Mouse (Mus musculus): Measurements from ENCODE around the gene Set. TPM values are rescaled to one million over a fixed set of nuclear protein-coding genes. Genes with fewer than 3 reads are reported as not detected.

Set gene
- polyA plus RNA-seq, 1 experiment, result 37.4 TPM

GRCm38 (mm10) chr2:30077502-30078348, 20.5 kb downstream of the Set start, which contains the start of gene Pkn3:
Gene Pkn3 (plus strand): TSS chr2:30077684.
- peak; percentile 88 for DNase-seq

GRCm38 (mm10) chr2:30078349-30078712, 21.2 kb downstream of the Set start:
- no peak for TF ChIP-seq CTCF (conservative IDR thresholded peaks at IDR 0.05; ENCODE audit: insufficient read depth, insufficient read length, low read depth, low read length)
- H3K27ac ChIP-seq (ENCODE audit: insufficient read depth, low read depth, low read length), result peak overlapping the region; percentile 29; the same call in 1 of the 2 replicates
- no peaks in the 10 kb centered on the region; the same call in 1 of the 2 replicates for H3K4me1 ChIP-seq (ENCODE audit: control insufficient read depth, insufficient read depth, low read length)
- H3K27me3 ChIP-seq (replicated peaks; ENCODE audit: control insufficient read depth, insufficient read depth, low read length), result no peaks in the 10 kb centered on the region
- WGBS, result 38% methylated on average over 10 of the region's 10 CpGs
- H3K4me3 ChIP-seq (ENCODE audit: insufficient read depth, low read depth, low read length), result no peak overlapping the region
- H3K36me3 ChIP-seq (ENCODE audit: control insufficient read depth, insufficient read depth, low read length), result no peaks in the 10 kb centered on the region
- DNase-seq, result peak; percentile 64

More at GRCm38 (mm10) chr2:30077502-30078348, 20.5 kb downstream of the Set start, which contains the start of gene Pkn3:
- H3K27ac ChIP-seq (ENCODE audit: insufficient read depth, low read depth, low read length), result peak within 1 kb of the TSS; percentile 29; the same call in 1 of the 2 replicates
- no peaks in the 10 kb centered on the region for H3K36me3 ChIP-seq (ENCODE audit: control insufficient read depth, insufficient read depth, low read length)
- WGBS, result 2% methylated on average over 53 of the region's 53 CpGs
- H3K27me3 ChIP-seq (replicated peaks; ENCODE audit: control insufficient read depth, insufficient read depth, low read length), result no peaks in the 10 kb centered on the region
- TF ChIP-seq CTCF (conservative IDR thresholded peaks at IDR 0.05; ENCODE audit: insufficient read depth, insufficient read length, low read depth, low read length), result peak; percentile 96
- no peak for TF ChIP-seq POLR2A (IDR thresholded peaks at IDR 0.05; ENCODE audit: low read depth, low read length)
- H3K4me3 ChIP-seq (ENCODE audit: insufficient read depth, low read depth, low read length), result peak within 1 kb of the TSS; percentile 40
- no peaks in the 10 kb centered on the region; the same call in 1 of the 2 replicates for H3K4me1 ChIP-seq (ENCODE audit: control insufficient read depth, insufficient read depth, low read length)

DNA sequence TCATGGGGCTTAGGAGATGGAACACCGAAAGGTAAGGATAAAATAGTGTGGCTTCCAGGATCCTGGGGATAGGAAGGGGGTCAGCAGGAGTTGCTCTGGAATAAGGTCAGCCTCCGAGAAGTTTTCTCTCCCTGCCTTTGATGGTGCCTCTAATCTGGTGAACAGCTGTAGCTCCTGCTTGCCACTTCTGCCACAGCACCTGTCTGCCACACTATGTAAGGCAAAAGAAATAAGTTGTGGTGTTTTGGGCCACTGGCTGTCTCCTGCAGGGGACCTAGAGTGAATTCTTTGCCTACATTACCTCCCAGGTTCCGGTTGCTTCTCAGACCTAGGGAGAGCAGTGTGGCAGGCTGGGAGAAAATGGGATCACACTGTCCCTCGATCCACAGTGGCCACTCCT, 21.6 kb downstream of the Set start:
- Histone ChIP-seq H3K4me3 (ENCODE audit: insufficient read depth, low read depth, low read length) (no peak overlapping the region), H3K27ac (ENCODE audit: insufficient read depth, low read depth, low read length) (peak overlapping the region; percentile 49), H3K27me3 (replicated peaks; ENCODE audit: control insufficient read depth, insufficient read depth, low read length) (no peaks in the 10 kb centered on the region), H3K36me3 (ENCODE audit: control insufficient read depth, insufficient read depth, low read length) (no peaks in the 10 kb centered on the region), H3K4me1 (ENCODE audit: control insufficient read depth, insufficient read depth, low read length) (no peaks in the 10 kb centered on the region; the same call in 1 of the 2 replicates)
- TF ChIP-seq POLR2A (IDR thresholded peaks at IDR 0.05; ENCODE audit: low read depth, low read length) (no peak), CTCF (conservative IDR thresholded peaks at IDR 0.05; ENCODE audit: insufficient read depth, insufficient read length, low read depth, low read length) (no peak)
- DNase-seq, result no peak
- 68% methylated on average over 4 of the region's 4 CpGs for WGBS

- Histone ChIP-seq H3K27ac (ENCODE audit: insufficient read depth, low read depth, low read length) (no peak overlapping the region), H3K36me3 (ENCODE audit: control insufficient read depth, insufficient read depth, low read length) (no peaks in the 10 kb centered on the region), H3K27me3 (replicated peaks; ENCODE audit: control insufficient read depth, insufficient read depth, low read length) (no peaks in the 10 kb centered on the region), H3K4me3 (ENCODE audit: insufficient read depth, low read depth, low read length) (no peak overlapping the region), H3K4me1 (ENCODE audit: control insufficient read depth, insufficient read depth, low read length) (no peaks in the 10 kb centered on the region; the same call in 1 of the 2 replicates)
- DNase-seq, result no peak
- TF ChIP-seq CTCF (conservative IDR thresholded peaks at IDR 0.05; ENCODE audit: insufficient read depth, insufficient read length, low read depth, low read length) (no peak), POLR2A (IDR thresholded peaks at IDR 0.05; ENCODE audit: low read depth, low read length) (no peak)
- WGBS, result 88% methylated on average over 15 of the region's 15 CpGs
These were observed 23.1 kb downstream of the Set start for GRCm38 (mm10) chr2:30080181-30080800.

GRCm38 (mm10) chr2:30084113-30084512, 26.9 kb downstream of the Set start:
- no peak for DNase-seq
- H3K27me3 ChIP-seq (replicated peaks; ENCODE audit: control insufficient read depth, insufficient read depth, low read length), result no peaks in the 10 kb centered on the region
- 51% methylated on average over 5 of the region's 5 CpGs for WGBS
- TF ChIP-seq CTCF (conservative IDR thresholded peaks at IDR 0.05; ENCODE audit: insufficient read depth, insufficient read length, low read depth, low read length) (no peak), POLR2A (IDR thresholded peaks at IDR 0.05; ENCODE audit: low read depth, low read length) (no peak)
- H3K27ac ChIP-seq (ENCODE audit: insufficient read depth, low read depth, low read length), result no peak overlapping the region
- no peaks in the 10 kb centered on the region for H3K36me3 ChIP-seq (ENCODE audit: control insufficient read depth, insufficient read depth, low read length)
- H3K4me1 ChIP-seq (ENCODE audit: control insufficient read depth, insufficient read depth, low read length), result no peaks in the 10 kb centered on the region
- no peak overlapping the region for H3K4me3 ChIP-seq (ENCODE audit: insufficient read depth, low read depth, low read length)

DNA sequence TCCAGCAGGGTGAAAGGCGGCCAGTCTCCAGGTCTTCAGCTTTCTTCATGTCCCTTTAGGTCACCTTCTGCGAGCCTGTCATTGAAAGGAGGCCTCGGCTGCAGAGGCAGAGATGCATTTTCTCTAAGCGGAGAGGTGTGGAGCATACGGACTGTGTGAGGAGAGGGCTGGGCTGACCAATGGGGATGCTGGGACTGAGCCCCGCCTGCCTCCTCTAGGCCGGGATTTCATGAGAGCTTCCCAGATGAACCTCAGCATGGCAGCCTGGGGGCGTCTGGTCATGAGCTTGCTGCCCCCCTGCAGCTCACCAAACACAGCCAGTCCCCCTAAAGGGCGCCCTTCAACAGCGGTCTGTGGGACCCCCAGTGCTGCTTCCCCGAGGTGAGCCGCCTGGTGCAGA, 27.5 kb downstream of the Set start:
- TF ChIP-seq CTCF (conservative IDR thresholded peaks at IDR 0.05; ENCODE audit: insufficient read depth, insufficient read length, low read depth, low read length) (no peak), POLR2A (IDR thresholded peaks at IDR 0.05; ENCODE audit: low read depth, low read length) (no peak)
- no peaks in the 10 kb centered on the region for H3K4me1 ChIP-seq (ENCODE audit: control insufficient read depth, insufficient read depth, low read length)
- 45% methylated on average over 12 of the region's 12 CpGs for WGBS
- H3K4me3 ChIP-seq (ENCODE audit: insufficient read depth, low read depth, low read length), result no peak overlapping the region
- DNase-seq, result no peak
- H3K36me3 ChIP-seq (ENCODE audit: control insufficient read depth, insufficient read depth, low read length), result no peaks in the 10 kb centered on the region
- H3K27ac ChIP-seq (ENCODE audit: insufficient read depth, low read depth, low read length), result no peak overlapping the region
- H3K27me3 ChIP-seq (replicated peaks; ENCODE audit: control insufficient read depth, insufficient read depth, low read length), result no peaks in the 10 kb centered on the region

- H3K36me3 ChIP-seq (ENCODE audit: control insufficient read depth, insufficient read depth, low read length), result no peaks in the 10 kb centered on the region
- TF ChIP-seq CTCF (conservative IDR thresholded peaks at IDR 0.05; ENCODE audit: insufficient read depth, insufficient read length, low read depth, low read length), result 0 out of 2 replicates have a peak, but pooled peaks have one; percentile 10
- TF ChIP-seq POLR2A (IDR thresholded peaks at IDR 0.05; ENCODE audit: low read depth, low read length), result no peak
- 90% methylated on average over 4 of the region's 4 CpGs for WGBS
- no peaks in the 10 kb centered on the region for H3K27me3 ChIP-seq (replicated peaks; ENCODE audit: control insufficient read depth, insufficient read depth, low read length)
- no peak overlapping the region for H3K4me3 ChIP-seq (ENCODE audit: insufficient read depth, low read depth, low read length)
- no peaks in the 10 kb centered on the region for H3K4me1 ChIP-seq (ENCODE audit: control insufficient read depth, insufficient read depth, low read length)
- H3K27ac ChIP-seq (ENCODE audit: insufficient read depth, low read depth, low read length), result no peak overlapping the region
- DNase-seq, result no peak
These were observed 30.1 kb downstream of the Set start for GRCm38 (mm10) chr2:30087310-30087709.

All from kidney, adult 2 months (tissue).